Mouse (Mus musculus) heart, embryonic 11.5 days (tissue): ENCODE measurements at regions not wholly inside any gene's neighbourhood (a gene's known extent, or its start where the extent isn't known, plus 50 kb on each side); places are given as distances from the start of the nearest gene placed in this dataset.

ENCODE experiments used
- ATAC-seq: fragments of 200-750 bp; cut with Nextera tagmentation; replicated peaks from 2 replicates; pipeline ENCODE4 v1.8.0; 2017; ENCODE audit warnings: moderate library complexity; ENCODE audit not compliant: insufficient number of reproducible peaks, low FRiP score, low TSS enrichment
- H3K27ac ChIP-seq: fragments of 300-500 bp; sonication (generic); 2 replicates; pipeline ENCODE4 v1.5.1; 2014; ENCODE audit warnings: mild to moderate bottlenecking, low read depth, low read length
- H3K27me3 ChIP-seq: fragments of 300-500 bp; sonication (generic); 2 replicates; pipeline ENCODE4 v1.6.1; 2014; ENCODE audit warnings: mild to moderate bottlenecking, low read length, mixed read lengths; ENCODE audit not compliant: control insufficient read depth, insufficient read depth
- H3K36me3 ChIP-seq: fragments of 300-500 bp; sonication (generic); 2 replicates; pipeline ENCODE4 v1.6.1; 2014; ENCODE audit warnings: mild to moderate bottlenecking, low read length, moderate library complexity, mixed read lengths; ENCODE audit not compliant: control insufficient read depth, insufficient read depth
- H3K4me1 ChIP-seq: fragments of 300-500 bp; sonication (generic); 2 replicates; pipeline ENCODE4 v1.6.1; 2014; ENCODE audit warnings: low read length; ENCODE audit not compliant: control insufficient read depth, insufficient read depth
- H3K4me2 ChIP-seq: fragments of 300-500 bp; sonication (generic); 2 replicates; pipeline ENCODE4 v1.6.1; 2014; ENCODE audit warnings: mild to moderate bottlenecking, moderate library complexity
- H3K4me3 ChIP-seq: fragments of 300-500 bp; sonication (generic); 2 replicates; pipeline ENCODE4 v1.5.1; 2014; ENCODE audit warnings: low read depth, low read length
- H3K9ac ChIP-seq: fragments of 300-500 bp; sonication (generic); 2 replicates; pipeline ENCODE4 v1.6.1; 2014; ENCODE audit warnings: mild to moderate bottlenecking, low read depth, low read length, moderate library complexity
- H3K9me3 ChIP-seq: fragments of 300-500 bp; sonication (generic); replicated peaks from 2 replicates; pipeline ENCODE4 v1.6.1; 2016; ENCODE audit warnings: low read length; ENCODE audit not compliant: control insufficient read depth
- WGBS: fragments of 180-500 bp; shearing (Covaris S2); extraction: QIAGEN DNeasy Blood & Tissue Kit; methylation state at CpG from one replicate; pipeline ENCODE4 v1.1.7; 2014; ENCODE audit not compliant: insufficient replicate concordance; 5-methylcytosine and 5-hydroxymethylcytosine counted together

- Histone ChIP-seq H3K27me3 (no peaks in the 10 kb centered on the region), H3K4me3 (no peak overlapping the region), H3K9me3 (no peaks in the 10 kb centered on the region), H3K4me1 (no peaks in the 10 kb centered on the region), H3K27ac (no peak overlapping the region), H3K36me3 (no peaks in the 10 kb centered on the region), H3K9ac (no peak overlapping the region), H3K4me2 (no peak overlapping the region)
- ATAC-seq, result no peak
These were observed 62.9 kb downstream of the Arrdc3 start for GRCm38 (mm10) chr13:80946034-80946433.

GRCm38 (mm10) chr13:80947705-80948104 lies 64.5 kb downstream of the Arrdc3 start:
- Histone ChIP-seq H3K36me3 (no peaks in the 10 kb centered on the region), H3K27ac (no peak overlapping the region), H3K9me3 (no peaks in the 10 kb centered on the region), H3K4me1 (no peaks in the 10 kb centered on the region), H3K27me3 (no peaks in the 10 kb centered on the region), H3K4me3 (no peak overlapping the region), H3K9ac (no peak overlapping the region), H3K4me2 (no peak overlapping the region)
- no peak for ATAC-seq
- 72% methylated on average over 6 of the region's 6 CpGs for WGBS

GRCm38 (mm10) chr13:80949133-80949697 lies 66.0 kb downstream of the Arrdc3 start:
- Histone ChIP-seq H3K4me2 (no peak overlapping the region), H3K4me1 (no peaks in the 10 kb centered on the region), H3K27ac (no peak overlapping the region), H3K9me3 (no peaks in the 10 kb centered on the region), H3K36me3 (no peaks in the 10 kb centered on the region), H3K4me3 (no peak overlapping the region), H3K27me3 (no peaks in the 10 kb centered on the region), H3K9ac (no peak overlapping the region)
- WGBS, result 61% methylated on average over 6 of the region's 6 CpGs
- no peak for ATAC-seq

DNA sequence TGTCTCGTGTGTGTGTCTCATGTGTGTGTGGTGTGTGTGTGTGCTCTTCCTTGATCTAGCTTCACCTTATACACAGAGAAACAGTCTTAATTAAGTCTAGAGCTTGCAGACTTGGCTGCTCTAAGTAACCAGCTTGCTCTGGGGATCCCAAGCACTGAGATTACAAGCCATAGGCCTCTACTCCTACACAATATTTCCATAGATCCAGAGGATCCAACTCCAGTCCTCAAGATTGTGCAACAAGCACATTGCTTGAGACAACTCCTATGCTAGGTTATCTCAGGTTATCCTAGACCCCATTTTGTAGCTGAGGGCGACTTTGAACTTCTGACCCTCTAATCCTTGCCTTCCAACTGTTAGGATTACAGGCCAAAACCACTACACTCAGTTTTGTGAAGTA lies 67.1 kb downstream of the Arrdc3 start:
- no peaks in the 10 kb centered on the region for H3K27me3 ChIP-seq
- H3K4me3 ChIP-seq, result no peak overlapping the region
- H3K27ac ChIP-seq, result no peak overlapping the region
- ATAC-seq, result no peak
- no peaks in the 10 kb centered on the region for H3K9me3 ChIP-seq
- no peaks in the 10 kb centered on the region for H3K36me3 ChIP-seq
- 63% methylated on average over 2 of the region's 2 CpGs for WGBS
- H3K9ac ChIP-seq, result no peak overlapping the region
- no peaks in the 10 kb centered on the region for H3K4me1 ChIP-seq
- no peak overlapping the region for H3K4me2 ChIP-seq

DNA sequence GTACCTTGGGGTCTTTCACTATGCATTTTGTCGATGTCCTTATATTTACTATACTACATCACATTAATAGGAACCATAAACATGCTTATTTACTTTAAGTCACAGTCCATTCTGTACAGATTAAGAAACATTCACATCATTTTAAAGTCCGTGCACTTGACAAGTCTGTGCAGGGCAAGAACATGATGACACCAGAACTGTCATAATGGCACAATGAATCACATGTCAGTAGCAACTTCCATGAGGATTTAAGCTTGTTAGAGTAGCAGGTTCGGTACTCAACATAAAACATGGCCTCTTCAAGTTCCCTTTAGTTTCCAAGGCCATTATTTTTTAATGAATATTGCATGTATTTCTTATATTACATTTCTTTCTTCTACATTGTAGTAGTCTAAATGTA lies 67.6 kb downstream of the Arrdc3 start:
- H3K36me3 ChIP-seq, result no peaks in the 10 kb centered on the region
- H3K27me3 ChIP-seq, result no peaks in the 10 kb centered on the region
- H3K4me2 ChIP-seq, result no peak overlapping the region
- no peak overlapping the region for H3K27ac ChIP-seq
- 84% methylated on average over 3 of the region's 3 CpGs for WGBS
- H3K9ac ChIP-seq, result no peak overlapping the region
- no peaks in the 10 kb centered on the region for H3K9me3 ChIP-seq
- no peak for ATAC-seq
- H3K4me3 ChIP-seq, result no peak overlapping the region
- no peaks in the 10 kb centered on the region for H3K4me1 ChIP-seq

DNA sequence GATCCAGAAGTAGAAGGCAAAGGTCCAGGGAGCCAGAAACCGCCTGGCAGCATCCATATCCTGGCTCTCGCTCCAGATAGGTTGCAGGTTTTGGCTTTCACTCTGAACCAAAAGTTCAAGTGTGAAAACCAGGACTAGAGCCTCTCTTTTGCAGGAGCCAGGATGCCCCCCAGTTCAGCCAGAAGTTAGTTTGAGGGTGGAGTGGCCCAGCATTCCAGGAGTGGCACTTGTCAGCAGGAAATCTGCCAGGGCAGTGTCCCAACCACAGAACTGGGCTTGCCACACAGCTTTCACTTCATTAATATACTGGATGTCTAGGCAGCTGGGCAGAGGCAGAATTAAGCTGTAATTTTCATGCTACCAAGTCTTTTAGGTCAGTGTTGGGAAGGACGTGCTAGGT lies 68.1 kb downstream of the Arrdc3 start:
- H3K9ac ChIP-seq, result no peak overlapping the region
- no peak for ATAC-seq
- no peaks in the 10 kb centered on the region for H3K9me3 ChIP-seq
- no peaks in the 10 kb centered on the region for H3K36me3 ChIP-seq
- H3K4me1 ChIP-seq, result no peaks in the 10 kb centered on the region
- 87% methylated on average over 3 of the region's 3 CpGs for WGBS
- no peak overlapping the region for H3K27ac ChIP-seq
- H3K27me3 ChIP-seq, result no peaks in the 10 kb centered on the region
- H3K4me3 ChIP-seq, result no peak overlapping the region
- no peak overlapping the region for H3K4me2 ChIP-seq

- Histone ChIP-seq H3K36me3 (no peaks in the 10 kb centered on the region), H3K4me1 (no peaks in the 10 kb centered on the region), H3K9ac (no peak overlapping the region), H3K9me3 (no peaks in the 10 kb centered on the region), H3K4me3 (no peak overlapping the region), H3K27ac (no peak overlapping the region), H3K27me3 (no peaks in the 10 kb centered on the region), H3K4me2 (no peak overlapping the region)
- WGBS, result 82% methylated on average over 4 of the region's 4 CpGs
- ATAC-seq, result no peak
These were observed 69.7 kb downstream of the Arrdc3 start for GRCm38 (mm10) chr13:80952851-80953250.

DNA sequence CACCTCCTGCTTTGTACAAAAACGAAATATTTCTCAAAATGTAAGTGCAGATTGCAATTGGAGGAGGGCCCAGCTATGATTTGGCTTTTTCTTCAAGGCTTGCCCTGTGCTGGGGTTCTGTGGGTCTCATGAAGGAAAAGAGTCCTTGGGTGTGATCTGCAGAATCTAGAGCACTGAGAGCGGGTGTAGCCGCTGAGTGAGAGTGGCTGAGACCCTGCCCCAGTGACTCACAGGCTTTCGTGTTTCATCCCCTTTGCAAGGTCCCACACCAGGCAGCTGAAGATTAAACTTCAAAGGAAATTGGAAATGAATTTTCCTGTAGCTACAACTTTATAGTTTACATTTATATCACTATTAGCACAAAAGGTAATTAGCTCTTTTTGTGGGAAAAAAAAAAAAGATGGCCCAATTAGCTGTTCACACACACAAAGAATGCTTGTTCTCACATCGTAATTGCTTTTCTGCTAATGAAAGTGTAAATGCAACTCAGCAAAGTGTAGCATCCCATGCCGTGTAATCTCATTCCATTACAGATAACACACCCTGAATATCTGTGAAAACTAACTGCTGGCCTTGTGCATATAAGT lies 71.0 kb downstream of the Arrdc3 start:
- ATAC-seq, result no peak
- Histone ChIP-seq H3K9ac (no peak overlapping the region), H3K27me3 (no peaks in the 10 kb centered on the region), H3K4me3 (no peak overlapping the region), H3K9me3 (no peaks in the 10 kb centered on the region), H3K4me2 (no peak overlapping the region), H3K36me3 (no peaks in the 10 kb centered on the region), H3K27ac (no peak overlapping the region), H3K4me1 (no peaks in the 10 kb centered on the region)
- WGBS, result 52% methylated on average over 6 of the region's 6 CpGs

GRCm38 (mm10) chr13:80956966-80957365 lies 73.8 kb downstream of the Arrdc3 start:
- Histone ChIP-seq H3K27me3 (no peaks in the 10 kb centered on the region), H3K9ac (no peak overlapping the region), H3K36me3 (no peaks in the 10 kb centered on the region), H3K4me3 (no peak overlapping the region), H3K9me3 (no peaks in the 10 kb centered on the region), H3K27ac (no peak overlapping the region), H3K4me2 (no peak overlapping the region), H3K4me1 (no peaks in the 10 kb centered on the region)
- ATAC-seq, result no peak
- WGBS, result 76% methylated on average over 1 of the region's 1 CpGs
